Mouse (Mus musculus) bone marrow, adult 2 months (tissue): Measurements from ENCODE around the gene Prkch. TPM values are rescaled to one million over a fixed set of nuclear protein-coding genes. Genes with fewer than 3 reads are reported as not detected.

Experiments
- H3K27ac ChIP-seq: fragments of 200-500 bp; 2 replicates; pipeline ENCODE4 v1.5.1; 2012; ENCODE audit warnings: low read depth, mild to moderate bottlenecking, control low read depth, inconsistent platforms, low read length; ENCODE audit not compliant: control insufficient read depth, poor library complexity, insufficient read depth
- H3K4me1 ChIP-seq: fragments of 200-500 bp; 2 replicates; pipeline ENCODE4 v1.6.1; 2011; ENCODE audit warnings: low read length; ENCODE audit not compliant: control insufficient read depth, insufficient read depth
- H3K4me3 ChIP-seq: fragments of 200-500 bp; replicated peaks from 2 replicates; pipeline ENCODE3; 2011; ENCODE audit warnings: mild to moderate bottlenecking, low read depth, low read length, control low read depth; ENCODE audit not compliant: control insufficient read depth
- CTCF ChIP-seq: fragments of 200-500 bp; IDR thresholded peaks from 2 replicates; pipeline ENCODE4 v1.5.1; 2011; ENCODE audit warnings: low read length, control low read depth; ENCODE audit not compliant: control insufficient read depth, insufficient read depth
- POLR2A ChIP-seq: fragments of 200-500 bp; IDR thresholded peaks from 2 replicates; pipeline ENCODE4 v1.6.1; 2011; ENCODE audit warnings: low read depth, mild to moderate bottlenecking, control low read depth, low read length, borderline replicate concordance; ENCODE audit not compliant: control insufficient read depth
- WGBS: fragments of 180-500 bp; shearing (Covaris S2); methylation state at CpG from one replicate; pipeline ENCODE4 v1.1.7; 2018; 5-methylcytosine and 5-hydroxymethylcytosine counted together
- polyA plus RNA-seq: library from polyadenylated mRNA; stranded (reverse); fragments of >200 nt; gene quantifications from 2 replicates; pipeline ENCODE4 v1.2.4, GENCODE M21; 2011; ENCODE audit warnings: low replicate concordance; ENCODE audit not compliant: missing spikeins, insufficient read depth, insufficient read length

The Prkch gene
- polyA plus RNA-seq, 1 experiment, result 7.8 TPM

DNA sequence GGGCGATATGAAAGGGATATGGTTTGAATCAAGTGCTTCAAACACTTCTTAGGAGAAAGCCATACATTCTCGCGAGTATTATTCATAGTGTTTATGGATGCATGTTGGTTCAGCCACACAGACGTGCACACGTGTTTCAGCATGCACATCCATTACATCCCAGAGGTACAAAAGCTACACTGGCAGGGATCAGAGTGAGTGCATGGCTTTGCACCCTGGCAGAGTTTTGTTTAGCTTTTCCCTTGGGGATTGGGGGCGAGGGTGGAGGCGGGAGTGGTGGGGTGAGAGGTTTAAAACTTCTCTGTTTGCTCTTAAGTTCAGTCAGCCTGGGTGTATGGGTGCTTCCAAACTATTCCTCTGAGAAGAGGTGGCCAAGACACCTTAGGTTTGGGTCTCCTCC, 1.3 kb downstream of the Prkch start:
- Histone ChIP-seq H3K4me1 (peaks cover 2% of the 10 kb centered on the region), H3K4me3 (peak overlapping the region; percentile 76), H3K27ac (no peak overlapping the region)
- no peak for TF ChIP-seq POLR2A
- TF ChIP-seq CTCF, result no peak
- 1% methylated on average over 7 of the region's 7 CpGs for WGBS

DNA sequence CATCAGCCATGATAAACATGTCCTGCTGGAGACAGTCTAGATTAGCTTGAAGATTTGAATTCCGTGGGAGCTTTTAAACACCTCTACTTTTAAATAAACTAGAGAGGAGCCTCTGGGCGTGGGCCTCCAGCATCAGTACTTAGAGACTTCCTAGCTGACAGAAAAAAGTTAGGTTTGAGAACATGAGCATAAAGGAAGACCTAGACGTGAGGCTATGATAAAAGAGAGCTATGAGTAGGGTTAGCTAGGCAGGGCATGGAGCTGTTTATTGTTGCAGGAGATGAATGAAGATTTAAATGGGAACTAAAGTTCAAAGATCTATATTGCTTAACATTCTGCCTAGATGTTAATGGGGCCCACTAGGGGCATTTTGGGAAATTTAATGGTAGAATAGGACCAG, 2.7 kb downstream of the Prkch start:
- Histone ChIP-seq H3K4me3 (no peak overlapping the region), H3K4me1 (peaks cover 2% of the 10 kb centered on the region), H3K27ac (no peak overlapping the region)
- WGBS, result 48% methylated on average over 3 of the region's 3 CpGs
- TF ChIP-seq CTCF (no peak), POLR2A (no peak)

DNA sequence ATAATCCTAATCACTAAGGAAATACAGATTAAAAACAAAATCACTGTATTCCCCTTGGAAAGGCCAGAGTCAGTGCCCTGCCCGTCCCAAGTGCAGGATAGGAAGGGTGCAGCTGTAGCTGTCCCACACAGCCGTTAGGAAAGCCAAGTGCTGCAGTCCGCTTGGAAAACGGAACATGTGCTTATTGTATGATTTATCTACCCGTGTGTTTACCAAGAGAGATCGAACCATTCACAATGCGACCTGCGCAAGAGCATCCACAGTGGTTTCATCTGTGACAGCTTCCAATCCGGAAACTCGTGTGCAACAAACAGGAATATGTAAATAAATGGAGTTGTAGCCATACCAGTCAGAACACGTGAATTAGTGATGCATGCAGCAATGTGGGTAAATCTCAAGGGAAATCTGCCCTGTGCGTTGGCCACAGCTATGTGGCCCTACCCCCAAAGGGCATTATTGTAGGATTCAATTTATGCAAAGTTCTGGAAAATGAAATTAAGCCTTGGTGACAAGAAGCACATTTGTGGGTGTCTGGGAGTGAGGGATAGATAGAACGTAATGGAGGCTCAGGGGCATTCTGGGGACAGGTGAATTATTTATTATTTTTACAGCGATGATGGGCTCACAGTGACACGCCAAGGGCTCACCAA, 6.2 kb downstream of the Prkch start:
- Histone ChIP-seq H3K27ac (no peak overlapping the region), H3K4me1 (peaks cover 4% of the 10 kb centered on the region; the same call in 1 of the 2 replicates), H3K4me3 (no peak overlapping the region)
- 83% methylated on average over 15 of the region's 15 CpGs for WGBS
- TF ChIP-seq CTCF (no peak), POLR2A (no peak)

DNA sequence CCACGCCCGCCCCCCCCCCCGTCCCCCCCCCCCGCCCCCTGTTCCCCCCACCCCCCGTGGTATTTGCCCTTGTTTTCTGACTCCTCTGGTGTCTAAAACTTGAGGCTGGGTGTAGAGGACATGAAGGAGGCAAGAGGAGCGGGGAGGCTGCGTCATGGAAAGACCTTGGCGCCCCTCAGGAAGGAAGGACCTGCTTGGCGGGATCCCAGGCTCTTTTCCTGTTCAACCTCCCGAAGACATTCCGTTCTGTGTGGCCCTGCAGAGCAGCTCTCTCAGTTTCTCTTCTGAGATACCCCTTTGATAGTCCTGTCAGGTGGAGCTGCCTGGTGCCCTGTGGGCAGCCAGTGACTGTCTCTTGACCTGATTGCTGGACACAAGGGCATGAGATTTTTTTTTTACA, 7.0 kb downstream of the Prkch start:
- no peak overlapping the region for H3K4me3 ChIP-seq
- H3K4me1 ChIP-seq, result peaks cover 4% of the 10 kb centered on the region; the same call in 1 of the 2 replicates
- no peak overlapping the region for H3K27ac ChIP-seq
- TF ChIP-seq POLR2A (no peak), CTCF (no peak)
- 23% methylated on average over 11 of the region's 11 CpGs for WGBS

DNA sequence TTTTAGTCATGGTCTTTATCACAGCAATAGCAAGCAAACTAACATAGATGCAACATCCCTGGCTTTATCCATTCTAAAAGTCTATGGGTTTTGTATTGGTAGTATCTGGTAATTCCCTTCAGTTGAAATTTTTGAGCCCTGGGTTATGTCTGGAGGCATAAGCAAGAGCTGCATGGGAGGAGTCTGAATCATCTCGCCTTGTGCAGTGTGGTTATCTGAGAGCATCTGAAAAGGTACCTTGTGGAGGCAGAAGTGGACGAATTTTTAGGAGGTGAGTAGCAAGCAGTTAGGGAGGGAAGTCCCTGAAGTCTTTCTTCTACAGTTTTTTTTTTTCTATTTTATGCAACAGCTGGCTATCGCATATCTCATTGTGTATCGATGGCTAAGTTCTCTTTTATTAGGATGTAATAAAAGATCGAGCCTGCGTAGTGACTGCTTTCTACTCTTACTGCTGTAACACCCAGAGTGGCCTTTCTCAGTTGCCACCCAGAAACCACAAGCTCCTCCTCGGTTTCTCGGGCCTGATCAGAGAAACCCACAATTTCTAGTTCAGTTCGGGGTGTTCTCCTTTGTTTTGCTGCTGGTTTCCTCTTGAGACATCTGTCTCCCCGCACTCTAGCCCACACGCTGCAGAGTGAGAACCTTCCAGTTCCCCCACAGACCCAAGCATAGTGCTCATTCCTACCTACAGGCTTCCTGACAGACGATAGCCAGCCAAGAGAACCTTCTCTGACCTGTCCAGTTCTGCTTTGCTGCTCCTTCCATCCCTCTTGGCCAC, 8.6 kb downstream of the Prkch start:
- Histone ChIP-seq H3K4me1 (peaks cover 4% of the 10 kb centered on the region; the same call in 1 of the 2 replicates), H3K4me3 (no peak overlapping the region), H3K27ac (peak overlapping the region; percentile 21; the same call in 1 of the 2 replicates)
- 1% methylated on average over 12 of the region's 12 CpGs for WGBS
- TF ChIP-seq POLR2A (no peak), CTCF (no peak)

DNA sequence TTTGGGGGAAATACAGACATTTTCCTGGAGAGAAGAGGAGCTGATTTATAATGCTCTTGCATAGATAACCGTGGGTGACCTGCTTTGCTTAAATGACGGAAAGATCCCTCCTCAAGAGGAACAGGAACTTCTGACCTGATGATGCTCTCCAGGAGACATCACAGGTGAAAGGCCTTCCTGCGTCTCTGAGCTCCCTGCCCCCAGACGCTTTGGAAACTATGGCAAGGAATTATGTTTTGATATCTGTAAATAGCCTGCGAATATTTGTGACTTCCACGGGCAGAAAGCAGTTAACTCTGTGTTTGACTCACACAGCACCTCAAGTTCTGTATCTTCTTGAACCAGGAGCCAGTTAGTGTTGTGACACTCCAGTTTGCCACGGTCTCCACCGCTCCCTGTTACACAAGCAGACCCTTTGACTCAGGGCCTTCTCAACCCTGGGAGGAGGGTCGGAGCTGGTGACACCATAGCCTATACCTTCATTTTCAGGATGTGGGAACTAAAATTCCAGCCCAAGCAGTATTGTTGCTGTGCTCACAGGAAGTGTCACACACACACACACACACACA, 9.7 kb downstream of the Prkch start:
- Histone ChIP-seq H3K4me1 (peaks cover 6% of the 10 kb centered on the region; the same call in 1 of the 2 replicates), H3K4me3 (no peak overlapping the region), H3K27ac (no peak overlapping the region)
- no peak for TF ChIP-seq POLR2A
- TF ChIP-seq CTCF, result no peak
- 38% methylated on average over 9 of the region's 9 CpGs for WGBS

DNA sequence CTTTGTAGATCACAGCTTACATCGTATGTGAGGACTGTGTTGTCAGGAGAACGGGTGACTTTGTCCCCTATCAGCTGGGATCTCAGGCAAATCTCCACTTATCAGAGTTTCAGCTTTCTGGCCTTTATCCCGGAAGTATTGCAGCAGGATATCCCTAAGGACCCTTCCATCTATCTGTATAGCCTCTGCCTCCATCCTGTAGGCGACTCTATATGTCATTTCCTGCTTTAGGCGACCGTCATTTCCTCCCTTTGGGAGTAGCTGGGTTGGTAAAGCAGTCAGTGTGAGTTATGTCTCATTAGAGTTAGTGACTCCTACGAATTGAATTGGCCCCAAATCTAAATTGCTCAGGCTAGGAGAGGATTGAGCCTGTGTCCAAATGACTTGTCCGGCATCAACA, 10.6 kb downstream of the Prkch start:
- Histone ChIP-seq H3K4me3 (no peak overlapping the region), H3K4me1 (peaks cover 6% of the 10 kb centered on the region; the same call in 1 of the 2 replicates), H3K27ac (no peak overlapping the region)
- WGBS, result 45% methylated on average over 8 of the region's 8 CpGs
- TF ChIP-seq POLR2A (no peak), CTCF (no peak)

DNA sequence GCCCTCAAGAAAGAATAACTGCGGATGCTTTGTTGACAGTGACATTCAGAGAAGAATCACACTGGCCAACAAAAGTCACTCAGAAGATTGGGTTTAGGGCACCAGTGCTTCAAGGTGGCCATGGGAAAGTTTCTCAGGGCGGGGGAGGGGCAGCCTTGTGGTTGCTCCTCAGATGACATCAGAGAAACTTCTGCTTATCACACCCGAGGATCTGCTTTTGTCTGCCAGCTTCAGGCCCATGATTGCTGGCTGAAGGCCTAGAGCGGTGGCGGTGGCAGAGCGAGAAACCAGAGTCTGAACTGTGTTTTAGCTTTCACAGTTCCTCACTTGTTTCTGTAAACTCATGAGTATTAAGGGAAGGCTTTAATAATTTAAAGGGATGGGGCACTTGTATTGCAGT, 13.6 kb downstream of the Prkch start:
- Histone ChIP-seq H3K4me1 (peaks cover 6% of the 10 kb centered on the region; the same call in 1 of the 2 replicates), H3K4me3 (no peak overlapping the region), H3K27ac (no peak overlapping the region)
- no peak for TF ChIP-seq POLR2A
- TF ChIP-seq CTCF, result no peak
- 13% methylated on average over 6 of the region's 6 CpGs for WGBS
